Mouse (Mus musculus) kidney, embryonic 16.5 days (tissue): ENCODE data around the gene Myo1h. TPM values are rescaled to one million over a fixed set of nuclear protein-coding genes. Genes with fewer than 3 reads are reported as not detected.

Source experiments
- ATAC-seq: fragments of 200-750 bp; cut with Nextera tagmentation; 2 replicates; pipeline ENCODE4 v1.8.0; 2017; ENCODE audit warnings: moderate TSS enrichment; ENCODE audit not compliant: low FRiP score, low TSS enrichment
- H3K27ac ChIP-seq: fragments of 300-500 bp; sonication (generic); 2 replicates; pipeline ENCODE4 v1.5.1; 2014; ENCODE audit warnings: low read length
- H3K27me3 ChIP-seq: fragments of 300-500 bp; sonication (generic); 2 replicates; pipeline ENCODE4 v1.6.1; 2014; ENCODE audit warnings: low read length, control low read depth, mixed read lengths; ENCODE audit not compliant: insufficient read depth
- H3K36me3 ChIP-seq: fragments of 300-500 bp; sonication (generic); 2 replicates; pipeline ENCODE4 v1.6.1; 2014; ENCODE audit warnings: low read length, control low read depth, mixed read lengths; ENCODE audit not compliant: insufficient read depth
- H3K4me1 ChIP-seq: fragments of 300-500 bp; sonication (generic); 2 replicates; pipeline ENCODE4 v1.6.1; 2014; ENCODE audit warnings: low read length, control low read depth, mixed read lengths; ENCODE audit not compliant: insufficient read depth
- H3K4me2 ChIP-seq: fragments of 300-500 bp; sonication (generic); replicated peaks from 2 replicates; pipeline ENCODE4 v1.6.1; 2014; ENCODE audit warnings: low read depth, low read length
- H3K4me3 ChIP-seq: fragments of 300-500 bp; sonication (generic); 2 replicates; pipeline ENCODE4 v1.5.1; 2014; ENCODE audit warnings: mild to moderate bottlenecking, low read length
- H3K9ac ChIP-seq: fragments of 300-500 bp; sonication (generic); replicated peaks from 2 replicates; pipeline ENCODE4 v1.6.1; 2014; ENCODE audit warnings: low read length
- H3K9me3 ChIP-seq: fragments of 300-500 bp; sonication (generic); 2 replicates; pipeline ENCODE4 v1.6.1; 2016; ENCODE audit warnings: low read length, control low read depth
- WGBS: fragments of 180-500 bp; shearing (Covaris S2); extraction: QIAGEN DNeasy Blood & Tissue Kit; methylation state at CpG from one replicate; pipeline ENCODE4 v1.1.7; 2014; 5-methylcytosine and 5-hydroxymethylcytosine counted together
- polyA plus RNA-seq: library from polyadenylated mRNA; unstranded; fragments of >200 nt; fragmentation: Nextera tagmentation; extraction: Ambion mirVana; gene quantifications from 2 replicates; pipeline ENCODE4 v1.2.1, GENCODE M21; 2015

Gene Myo1h
- polyA plus RNA-seq, 1 experiment from 2014 or later: 2.8 TPM

DNA sequence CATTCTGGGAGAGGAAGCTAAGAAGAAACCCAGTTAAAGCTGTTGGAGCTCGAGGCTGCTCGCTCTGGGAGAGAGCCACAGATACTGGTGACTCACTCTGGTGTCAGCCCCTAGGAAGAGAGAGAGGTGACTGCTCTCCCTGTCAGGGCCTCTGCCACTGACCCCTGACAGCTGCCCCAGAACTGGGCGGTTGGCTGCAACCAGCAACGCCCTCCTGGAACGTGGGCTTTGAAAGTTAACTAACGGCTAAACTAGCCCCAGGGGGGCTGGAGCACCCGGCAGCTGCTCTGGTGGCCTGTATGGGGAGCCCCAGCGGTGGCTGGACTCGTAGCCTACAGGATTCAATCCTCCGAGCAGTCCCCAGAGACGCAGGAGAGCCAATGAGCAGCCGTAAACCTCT is 19.0 kb upstream of the Myo1h start:
- H3K4me3 ChIP-seq: no peak overlapping the region
- 13% methylated on average over 12 of the region's 12 CpGs for WGBS
- H3K4me2 ChIP-seq: no peak overlapping the region
- ATAC-seq: 0 out of 2 replicates have a peak, but pooled peaks have one; percentile 10
- 0 out of 2 replicates have a peak overlapping the region, but pooled peaks have one; percentile 16 for H3K9ac ChIP-seq
- H3K27ac ChIP-seq: no peak overlapping the region
- no peaks in the 10 kb centered on the region for H3K9me3 ChIP-seq
- no peaks in the 10 kb centered on the region for H3K36me3 ChIP-seq
- H3K27me3 ChIP-seq: peaks cover 44% of the 10 kb centered on the region
- peaks cover 26% of the 10 kb centered on the region for H3K4me1 ChIP-seq

DNA sequence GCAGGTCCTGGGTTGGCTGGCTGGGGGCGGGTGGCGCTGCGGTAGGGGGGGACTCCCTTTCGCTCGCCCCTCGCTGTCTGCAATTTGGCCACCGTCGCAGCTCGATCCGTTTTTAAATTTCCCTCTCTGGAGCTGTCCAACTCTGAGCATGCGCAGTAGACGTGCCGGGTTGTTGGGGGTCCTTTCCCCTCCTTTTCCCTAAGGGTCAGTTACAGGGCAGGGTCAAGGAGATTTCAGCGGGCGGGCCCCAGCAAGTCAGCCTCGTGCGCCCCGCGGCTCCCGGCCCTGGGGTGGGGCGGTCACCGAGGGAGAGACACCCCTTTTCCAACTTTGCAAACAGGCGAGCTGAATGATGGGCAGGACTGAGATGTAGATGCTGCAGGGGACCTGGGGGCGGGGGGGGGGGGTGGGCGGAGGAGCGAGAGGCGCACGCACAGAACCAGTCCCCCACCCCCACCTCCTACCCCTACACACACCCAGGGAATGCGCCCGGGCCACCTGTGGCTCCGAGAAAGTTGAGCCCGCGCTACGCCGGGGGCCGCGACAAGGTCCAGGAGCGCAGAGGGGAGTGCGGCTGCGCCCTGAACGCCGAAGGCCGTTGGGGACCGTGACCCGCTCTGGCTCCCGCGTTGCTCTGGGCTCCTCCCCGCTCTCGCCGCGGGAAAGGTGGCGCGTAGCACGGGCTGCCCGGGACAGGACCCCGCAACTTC is 15.1 kb upstream of the Myo1h start, which contains the start of gene Foxn4:
TSS of gene Foxn4 (minus strand) at position 115 of the 710 bp plus-strand sequence.
- under 1% methylated on average over 53 of the region's 56 CpGs for WGBS
- Histone ChIP-seq H3K9me3 (no peaks in the 10 kb centered on the region), H3K4me2 (peak within 1 kb of the TSS; percentile 72), H3K27ac (no peak within 1 kb of the TSS), H3K27me3 (peaks cover 73% of the 10 kb centered on the region), H3K4me1 (peaks cover 21% of the 10 kb centered on the region), H3K4me3 (peak within 1 kb of the TSS; percentile 48), H3K9ac (no peak within 1 kb of the TSS), H3K36me3 (no peaks in the 10 kb centered on the region)
- ATAC-seq: peak; percentile 44

DNA sequence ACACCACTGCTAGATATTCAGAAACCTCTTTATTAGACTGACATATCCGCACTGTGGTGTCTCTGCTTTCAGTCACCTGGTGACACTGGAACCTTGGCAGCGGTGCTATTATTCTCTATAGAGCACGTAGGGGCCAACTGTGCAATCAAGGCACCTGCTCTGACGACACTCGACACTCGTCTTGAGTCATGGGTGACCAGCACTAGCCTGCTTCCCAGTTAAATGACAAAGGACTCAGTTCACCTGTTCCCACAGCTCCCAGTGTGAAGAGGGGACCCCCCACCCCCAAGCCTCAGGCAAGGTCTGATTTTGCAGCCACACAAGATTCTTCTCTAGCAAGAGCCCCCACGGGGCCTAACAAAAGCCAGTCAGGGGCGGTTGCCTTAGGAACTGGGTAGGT is 13.6 kb upstream of the Myo1h start:
- H3K4me3 ChIP-seq: no peak overlapping the region
- ATAC-seq: no peak
- WGBS: 15% methylated on average over 8 of the region's 8 CpGs
- peaks cover 79% of the 10 kb centered on the region for H3K27me3 ChIP-seq
- no peak overlapping the region for H3K4me2 ChIP-seq
- no peaks in the 10 kb centered on the region for H3K36me3 ChIP-seq
- H3K9ac ChIP-seq: no peak overlapping the region
- H3K27ac ChIP-seq: no peak overlapping the region
- H3K9me3 ChIP-seq: no peaks in the 10 kb centered on the region
- peaks cover 12% of the 10 kb centered on the region for H3K4me1 ChIP-seq

DNA sequence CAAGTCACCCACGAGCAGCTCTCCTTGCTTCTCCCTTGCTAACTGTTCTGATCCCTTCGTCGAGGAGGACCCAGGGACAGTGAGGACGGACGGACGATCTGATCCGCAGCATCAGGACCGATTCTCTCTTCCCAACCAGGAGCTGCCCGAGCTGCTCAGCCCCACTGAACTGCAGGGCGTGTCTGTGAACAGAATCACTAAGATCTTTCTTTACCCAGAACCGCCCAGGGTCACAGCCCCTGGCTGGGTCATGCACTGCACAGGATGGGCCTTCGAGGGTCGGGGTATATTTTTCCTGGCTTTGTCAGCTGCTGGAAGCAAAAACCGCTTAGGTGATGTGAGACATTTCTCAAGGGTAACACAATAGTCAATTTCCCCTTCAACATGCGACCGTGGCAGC is 13.0 kb upstream of the Myo1h start:
- ATAC-seq: no peak
- Histone ChIP-seq H3K4me1 (peaks cover 11% of the 10 kb centered on the region), H3K27me3 (peaks cover 74% of the 10 kb centered on the region), H3K9ac (no peak overlapping the region), H3K4me2 (no peak overlapping the region), H3K27ac (no peak overlapping the region), H3K4me3 (no peak overlapping the region), H3K36me3 (no peaks in the 10 kb centered on the region), H3K9me3 (no peaks in the 10 kb centered on the region)
- 26% methylated on average over 16 of the region's 16 CpGs for WGBS

DNA sequence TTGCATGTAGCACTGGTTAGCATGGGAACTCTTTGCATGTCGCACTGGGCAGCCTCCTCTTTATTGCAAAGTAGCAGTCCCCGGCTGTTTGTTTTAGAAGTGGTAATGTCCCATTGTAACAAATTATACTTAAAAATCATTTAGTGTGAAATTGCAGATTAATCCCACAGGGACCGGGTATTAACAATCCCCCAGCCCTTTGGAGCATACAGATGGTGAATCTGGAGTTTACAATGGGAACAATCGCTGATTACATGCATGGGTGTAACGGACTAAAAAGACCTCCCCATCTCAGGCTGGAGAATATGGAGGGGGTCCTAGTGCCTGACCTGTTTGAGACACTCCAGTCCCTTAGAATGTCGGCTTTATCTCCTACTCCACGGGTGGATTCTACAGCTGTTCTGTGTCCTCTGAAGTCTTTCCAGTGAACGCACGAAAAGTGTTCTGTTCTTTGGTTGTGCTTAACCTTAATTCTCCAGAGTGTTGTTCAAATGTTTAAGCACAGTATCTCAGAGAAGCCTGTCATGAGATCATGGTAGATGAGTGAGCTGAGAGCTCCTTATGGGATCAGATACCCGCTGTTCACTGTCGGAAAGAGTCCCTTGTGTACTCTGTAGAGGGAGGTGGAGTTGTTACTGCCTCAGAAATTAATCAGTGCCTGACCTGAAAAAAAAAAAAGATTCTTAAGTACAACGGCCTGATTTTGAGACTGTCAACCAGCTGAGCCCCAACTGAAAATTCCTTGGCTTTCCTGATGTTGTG is 9.4 kb upstream of the Myo1h start:
- Histone ChIP-seq H3K27me3 (peaks cover 41% of the 10 kb centered on the region), H3K4me1 (no peaks in the 10 kb centered on the region), H3K9ac (no peak overlapping the region), H3K36me3 (no peaks in the 10 kb centered on the region), H3K4me3 (no peak overlapping the region), H3K4me2 (no peak overlapping the region), H3K27ac (no peak overlapping the region), H3K9me3 (no peaks in the 10 kb centered on the region)
- no peak for ATAC-seq
- WGBS: 55% methylated on average over 12 of the region's 12 CpGs

DNA sequence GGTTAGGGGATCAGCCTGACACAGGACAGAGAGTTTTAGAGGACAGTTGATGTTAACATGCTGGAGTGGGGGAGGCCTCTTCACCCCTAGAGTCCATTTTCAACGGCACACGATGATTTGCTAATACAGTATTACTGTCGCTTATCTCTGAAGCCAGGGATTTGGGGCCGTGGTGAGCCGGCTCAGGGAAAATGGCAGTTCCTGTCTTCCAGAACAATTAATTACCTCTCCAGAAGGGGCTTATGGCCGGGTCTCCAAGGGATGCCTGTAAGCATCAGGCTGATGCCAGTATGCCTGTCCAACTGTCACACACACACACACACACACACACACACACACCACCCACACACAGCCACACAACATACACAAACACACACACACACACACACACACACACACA is 6.6 kb upstream of the Myo1h start:
- Histone ChIP-seq H3K27me3 (peaks cover 14% of the 10 kb centered on the region), H3K9ac (no peak overlapping the region), H3K4me3 (no peak overlapping the region), H3K4me1 (no peaks in the 10 kb centered on the region), H3K36me3 (no peaks in the 10 kb centered on the region), H3K9me3 (no peaks in the 10 kb centered on the region), H3K27ac (no peak overlapping the region), H3K4me2 (no peak overlapping the region)
- WGBS: 46% methylated on average over 6 of the region's 6 CpGs
- no peak for ATAC-seq

DNA sequence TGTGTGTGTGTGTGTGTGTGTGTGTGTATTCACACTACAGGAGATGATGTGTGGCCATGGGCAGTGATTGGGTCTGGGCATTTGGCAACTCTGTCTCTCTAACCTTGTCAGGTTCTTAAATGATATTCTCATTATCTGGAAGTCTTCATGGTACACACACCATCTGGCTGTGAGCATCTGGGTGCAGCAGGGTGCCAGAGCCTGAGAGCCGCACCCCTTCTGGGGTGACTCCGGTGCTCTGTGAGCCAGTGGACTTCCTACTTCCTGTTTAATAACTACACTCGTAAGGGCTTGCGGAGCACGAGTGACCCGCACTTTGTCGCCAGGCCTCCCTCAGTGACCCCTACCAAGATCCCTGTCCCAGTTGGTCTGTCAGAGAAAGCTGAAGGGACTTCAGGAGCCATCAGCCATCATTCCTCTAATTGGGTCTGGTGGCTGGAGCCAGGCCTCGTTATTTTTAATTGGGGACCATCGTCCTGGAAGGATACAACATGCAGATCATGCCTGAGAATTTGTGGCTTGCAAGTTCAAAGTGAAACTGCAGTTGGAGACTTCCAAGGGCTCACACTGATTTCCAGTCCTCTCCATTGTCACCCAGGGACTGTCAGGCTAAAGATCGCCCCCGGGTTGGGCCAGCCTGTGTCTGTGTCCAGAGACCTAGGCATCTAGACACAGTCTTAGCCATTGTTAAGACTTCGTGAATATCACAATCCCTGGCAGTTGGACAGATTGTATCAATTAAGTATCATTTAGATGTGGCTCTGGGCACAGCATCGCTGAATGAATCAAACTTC is 4.2 kb upstream of the Myo1h start:
- H3K27ac ChIP-seq: no peak overlapping the region
- peaks cover 3% of the 10 kb centered on the region; the same call in 1 of the 2 replicates for H3K4me1 ChIP-seq
- WGBS: 64% methylated on average over 13 of the region's 13 CpGs
- ATAC-seq: no peak
- H3K9ac ChIP-seq: no peak overlapping the region
- H3K9me3 ChIP-seq: no peaks in the 10 kb centered on the region
- H3K4me3 ChIP-seq: no peak overlapping the region
- H3K4me2 ChIP-seq: no peak overlapping the region
- no peaks in the 10 kb centered on the region for H3K36me3 ChIP-seq
- no peaks in the 10 kb centered on the region for H3K27me3 ChIP-seq

DNA sequence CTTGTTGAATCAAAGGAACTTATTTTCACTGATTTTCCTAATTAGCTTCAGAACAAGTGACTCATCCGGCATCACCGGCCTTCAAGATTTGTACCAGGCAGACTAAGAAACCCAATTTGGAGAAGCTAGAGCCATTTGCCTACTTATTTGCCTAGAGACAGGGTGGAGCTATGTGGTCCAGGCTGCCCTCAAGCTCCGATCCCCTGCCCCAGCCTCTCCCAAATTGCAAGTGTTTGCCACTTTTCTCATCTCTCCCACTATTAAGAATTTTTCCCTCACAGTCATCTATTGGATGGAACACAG is 3.6 kb upstream of the Myo1h start:
- H3K9me3 ChIP-seq: no peaks in the 10 kb centered on the region
- H3K36me3 ChIP-seq: no peaks in the 10 kb centered on the region
- H3K4me2 ChIP-seq: no peak overlapping the region
- no peak for ATAC-seq
- H3K27ac ChIP-seq: no peak overlapping the region
- H3K4me1 ChIP-seq: peaks cover 3% of the 10 kb centered on the region; the same call in 1 of the 2 replicates
- H3K9ac ChIP-seq: no peak overlapping the region
- H3K4me3 ChIP-seq: no peak overlapping the region
- WGBS: 91% methylated on average over 3 of the region's 3 CpGs
- no peaks in the 10 kb centered on the region for H3K27me3 ChIP-seq

DNA sequence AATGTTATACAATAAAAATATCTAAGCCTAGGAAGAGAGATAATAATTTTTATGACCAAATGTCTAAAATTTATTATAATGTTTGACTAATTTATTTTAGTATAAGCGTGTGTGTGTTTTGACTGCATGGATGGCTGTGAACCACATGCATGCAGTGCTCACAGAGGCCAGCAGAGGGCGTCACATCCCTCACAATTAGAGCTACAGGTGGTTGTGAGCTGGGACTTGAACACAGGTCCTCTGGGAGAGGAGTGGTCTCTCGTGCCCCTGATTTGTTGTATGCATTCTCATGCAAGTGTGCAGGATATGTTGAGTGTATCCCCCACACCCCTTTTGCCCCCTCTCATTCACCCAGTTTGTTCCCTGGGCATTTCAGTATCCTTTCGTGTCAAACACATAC is 2.9 kb upstream of the Myo1h start:
- Histone ChIP-seq H3K9ac (no peak overlapping the region), H3K4me1 (peaks cover 3% of the 10 kb centered on the region; the same call in 1 of the 2 replicates), H3K27ac (no peak overlapping the region), H3K9me3 (no peaks in the 10 kb centered on the region), H3K4me2 (no peak overlapping the region), H3K4me3 (no peak overlapping the region), H3K36me3 (no peaks in the 10 kb centered on the region), H3K27me3 (no peaks in the 10 kb centered on the region)
- WGBS: 82% methylated on average over 4 of the region's 4 CpGs
- ATAC-seq: no peak
